Comparison of ENCODE assay signal across 35 mouse cellular contexts in genomic region chr8:36322578-36322977, GRCm38 (mm10).
"Had no signal": no experiment of that assay in that cellular context is flagged by ENCODE, and none has a peak within 500 bp of the region (broad histone marks: within the 10 kb centered on the region; RNA-seq: fewer than 3 reads in every experiment).

No protein-coding gene starts in this region.

- H3K27ac ChIP-seq: heart, embryonic 10.5 days; heart, embryonic 13.5 days; heart, embryonic 15.5 days; hindbrain, embryonic 10.5 days; hindbrain, embryonic 12.5 days; hindbrain, embryonic 13.5 days; hindbrain, embryonic 14.5 days; hindbrain, embryonic 15.5 days; hindbrain, postnatal 0 days; intestine, embryonic 15.5 days; kidney, embryonic 15.5 days; kidney, postnatal 0 days; layer of hippocampus, adult 2 months had no signal

- H3K4me2 ChIP-seq: heart, embryonic 11.5 days; heart, embryonic 12.5 days; heart, embryonic 13.5 days; heart, embryonic 15.5 days; hindbrain, embryonic 12.5 days; hindbrain, embryonic 13.5 days; hindbrain, embryonic 14.5 days; hindbrain, embryonic 15.5 days; intestine, embryonic 15.5 days; kidney, embryonic 15.5 days had no signal

- H3K4me3 ChIP-seq: heart, embryonic 10.5 days; heart, embryonic 12.5 days; heart, embryonic 13.5 days; heart, embryonic 15.5 days; hindbrain, embryonic 10.5 days; hindbrain, embryonic 12.5 days; hindbrain, embryonic 13.5 days; hindbrain, embryonic 15.5 days; intestine, embryonic 15.5 days; kidney, embryonic 15.5 days; layer of hippocampus, adult 2 months had no signal

- H3K9me3 ChIP-seq: heart, embryonic 10.5 days; heart, embryonic 12.5 days; heart, embryonic 13.5 days; heart, embryonic 15.5 days; hindbrain, embryonic 10.5 days; hindbrain, embryonic 12.5 days; hindbrain, embryonic 13.5 days; hindbrain, embryonic 15.5 days; intestine, embryonic 15.5 days; kidney, embryonic 15.5 days had no signal

- H3K9ac ChIP-seq: heart, embryonic 12.5 days; heart, embryonic 13.5 days; heart, embryonic 15.5 days; hindbrain, embryonic 12.5 days; hindbrain, embryonic 13.5 days; hindbrain, embryonic 14.5 days; hindbrain, embryonic 15.5 days; intestine, embryonic 15.5 days; kidney, embryonic 15.5 days had no signal

- ATAC-seq: hindbrain, embryonic 16.5 days; hindbrain, postnatal 0 days; inflammation-experienced regulatory T-cells, adult 6 months; intestine, embryonic 15.5 days; intestine, embryonic 16.5 days; intestine, postnatal 0 days had no signal

- H3K4me1 ChIP-seq: intestine, embryonic 15.5 days had no signal

- H3K27me3 ChIP-seq: heart, embryonic 12.5 days; heart, embryonic 13.5 days; heart, embryonic 15.5 days; hindbrain, embryonic 12.5 days; hindbrain, embryonic 13.5 days; hindbrain, embryonic 15.5 days; intestine, embryonic 15.5 days; kidney, embryonic 15.5 days had no signal

- DNase-seq: heart, postnatal 10 days; heart, postnatal 14 days; heart, postnatal 36 days; heart, postnatal 4 days; kidney, adult 11 months; kidney, adult 18-20 months; kidney, adult 2 months; kidney, adult 8-10 months; kidney, adult 9 months; kidney, postnatal 10 days; kidney, postnatal 14 days; kidney, postnatal 25 days; kidney, postnatal 36 days; kidney, postnatal 4 days; layer of hippocampus, adult 9-11 months; layer of hippocampus, postnatal 36 days had no signal

- H3K36me3 ChIP-seq: heart, embryonic 10.5 days; heart, embryonic 12.5 days; heart, embryonic 13.5 days; heart, embryonic 15.5 days; hindbrain, embryonic 10.5 days; hindbrain, embryonic 12.5 days; hindbrain, embryonic 13.5 days; hindbrain, embryonic 15.5 days; intestine, embryonic 15.5 days; kidney, embryonic 15.5 days had no signal
